Mouse (Mus musculus) midbrain, postnatal 0 days (tissue): ENCODE measurements around the gene Bloc1s6. TPM values are rescaled to one million over a fixed set of nuclear protein-coding genes. Genes with fewer than 3 reads are reported as not detected.

Experiments used
- ATAC-seq: fragments of 200-750 bp; cut with Nextera tagmentation; 2 replicates; pipeline ENCODE4 v1.8.0; 2017; ENCODE audit warnings: moderate number of reproducible peaks, mild to moderate bottlenecking, moderate TSS enrichment, moderate library complexity; ENCODE audit not compliant: low FRiP score
- DNase-seq: peaks from one replicate; pipeline ENCODE4 v3.0.0-alpha.2; 2015; ENCODE audit warnings: low spot score
- H3K27ac ChIP-seq: fragments of 300-500 bp; sonication (generic); 2 replicates; pipeline ENCODE4 v1.5.1; 2014; ENCODE audit warnings: low read depth, mild to moderate bottlenecking, low read length, mixed read lengths
- H3K27me3 ChIP-seq: fragments of 300-500 bp; sonication (generic); 2 replicates; pipeline ENCODE4 v1.6.1; 2014; ENCODE audit warnings: low read length, control low read depth, mixed read lengths; ENCODE audit not compliant: insufficient read depth
- H3K36me3 ChIP-seq: fragments of 300-500 bp; sonication (generic); 2 replicates; pipeline ENCODE4 v1.6.1; 2014; ENCODE audit warnings: low read length, control low read depth, mixed read lengths; ENCODE audit not compliant: insufficient read depth
- H3K4me1 ChIP-seq: fragments of 300-500 bp; sonication (generic); 2 replicates; pipeline ENCODE4 v1.6.1; 2014; ENCODE audit warnings: mild to moderate bottlenecking, control low read depth, antibody characterized with exemption, low read length, mixed read lengths; ENCODE audit not compliant: insufficient read depth
- H3K4me2 ChIP-seq: fragments of 300-500 bp; sonication (generic); 2 replicates; pipeline ENCODE4 v1.6.1; 2014; ENCODE audit warnings: low read depth, mild to moderate bottlenecking, low read length, mixed read lengths; ENCODE audit not compliant: poor library complexity, severe bottlenecking
- H3K4me3 ChIP-seq: fragments of 300-500 bp; sonication (generic); 2 replicates; pipeline ENCODE4 v1.5.1; 2014; ENCODE audit warnings: low read depth, mild to moderate bottlenecking, low read length, moderate library complexity
- H3K9ac ChIP-seq: fragments of 300-500 bp; sonication (generic); replicated peaks from 2 replicates; pipeline ENCODE4 v1.6.1; 2014; ENCODE audit warnings: mild to moderate bottlenecking, low read length, moderate library complexity, mixed read lengths; ENCODE audit not compliant: poor library complexity, severe bottlenecking
- H3K9me3 ChIP-seq: fragments of 300-500 bp; sonication (generic); 2 replicates; pipeline ENCODE4 v1.6.1; 2016; ENCODE audit warnings: low read length, control low read depth
- CTCF ChIP-seq: IDR thresholded peaks from 2 replicates; pipeline ENCODE4 v1.5.1; 2016; ENCODE audit warnings: antibody characterized with exemption, mild to moderate bottlenecking
- WGBS: fragments of 180-500 bp; shearing (Covaris S2); extraction: QIAGEN DNeasy Blood & Tissue Kit; methylation state at CpG from one replicate; pipeline ENCODE4 v1.1.7; 2014; 5-methylcytosine and 5-hydroxymethylcytosine counted together
- polyA plus RNA-seq: library from polyadenylated mRNA; unstranded; fragments of >200 nt; fragmentation: Nextera tagmentation; extraction: Ambion mirVana; gene quantifications from 2 replicates; pipeline ENCODE4 v1.2.1, GENCODE M21; 2015
- total RNA-seq: library from RNA; depleted of rRNA; stranded (reverse); fragments of >200 nt; gene quantifications from 2 replicates; pipeline ENCODE4 v1.2.3, GENCODE M21; 2014

Bloc1s6 gene
- total and polyA plus RNA-seq, 2 experiments from 2014 or later = 76.7 to 115 TPM

GRCm38 (mm10) chr2:122746461-122746860 lies 8.2 kb downstream of the Bloc1s6 start:
- no peak overlapping the region for H3K4me3 ChIP-seq
- no peaks in the 10 kb centered on the region for H3K27me3 ChIP-seq
- H3K4me2 ChIP-seq = no peak overlapping the region
- peaks cover 35% of the 10 kb centered on the region for H3K36me3 ChIP-seq
- no peaks in the 10 kb centered on the region for H3K9me3 ChIP-seq
- TF ChIP-seq CTCF = no peak
- H3K27ac ChIP-seq = no peak overlapping the region
- WGBS = 91% methylated on average over 9 of the region's 9 CpGs
- H3K9ac ChIP-seq = no peak overlapping the region
- no peaks in the 10 kb centered on the region for H3K4me1 ChIP-seq
- no peak for DNase-seq
- ATAC-seq = no peak

DNA sequence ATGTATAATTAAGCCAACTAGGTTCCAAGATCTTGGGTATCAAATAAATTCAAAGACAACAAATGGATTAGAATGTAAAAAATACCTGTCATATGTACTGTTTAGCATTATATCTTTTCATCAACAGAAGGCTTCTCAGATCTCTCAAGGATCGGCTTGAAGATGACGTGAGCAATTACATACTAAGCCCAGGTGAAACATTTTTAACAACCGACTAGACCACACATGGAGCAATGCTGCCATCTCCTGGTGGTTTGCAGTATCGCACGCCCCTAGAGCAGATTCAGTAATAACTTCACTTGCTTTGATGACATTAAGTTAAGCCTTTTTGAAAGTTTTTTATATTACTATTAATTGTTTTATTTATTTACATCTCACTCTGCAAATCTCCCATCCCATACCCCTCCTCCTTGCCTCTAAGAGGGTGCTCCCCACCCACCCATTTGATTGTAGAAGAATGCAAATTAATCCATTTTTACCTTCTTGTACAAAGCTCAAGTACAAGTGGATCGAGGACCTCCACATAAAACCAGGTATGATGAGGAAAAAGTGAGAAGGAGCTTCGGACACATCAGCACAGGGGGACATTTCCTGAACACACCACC lies 15.5 kb downstream of the Bloc1s6 start:
- no peak overlapping the region for H3K27ac ChIP-seq
- peak; percentile 65 for ATAC-seq
- TF ChIP-seq CTCF = peak; percentile 99
- DNase-seq = peak; percentile 83
- H3K27me3 ChIP-seq = no peaks in the 10 kb centered on the region
- peak overlapping the region; percentile 28; the same call in 1 of the 2 replicates for H3K4me2 ChIP-seq
- 13% methylated on average over 7 of the region's 7 CpGs for WGBS
- H3K9ac ChIP-seq = no peak overlapping the region
- no peak overlapping the region for H3K4me3 ChIP-seq
- H3K4me1 ChIP-seq = no peaks in the 10 kb centered on the region
- H3K36me3 ChIP-seq = no peaks in the 10 kb centered on the region
- no peaks in the 10 kb centered on the region for H3K9me3 ChIP-seq

- ATAC-seq (no peak), DNase-seq (no peak)
- Histone ChIP-seq H3K27me3 (peaks cover 6% of the 10 kb centered on the region), H3K4me1 (no peaks in the 10 kb centered on the region), H3K27ac (no peak overlapping the region), H3K9ac (no peak overlapping the region), H3K4me3 (no peak overlapping the region), H3K4me2 (no peak overlapping the region), H3K36me3 (no peaks in the 10 kb centered on the region), H3K9me3 (no peaks in the 10 kb centered on the region)
- 95% methylated on average over 1 of the region's 1 CpGs for WGBS
- no peak for TF ChIP-seq CTCF
Observed at GRCm38 (mm10) chr2:122759791-122760190, 21.5 kb downstream of the Bloc1s6 start.

DNA sequence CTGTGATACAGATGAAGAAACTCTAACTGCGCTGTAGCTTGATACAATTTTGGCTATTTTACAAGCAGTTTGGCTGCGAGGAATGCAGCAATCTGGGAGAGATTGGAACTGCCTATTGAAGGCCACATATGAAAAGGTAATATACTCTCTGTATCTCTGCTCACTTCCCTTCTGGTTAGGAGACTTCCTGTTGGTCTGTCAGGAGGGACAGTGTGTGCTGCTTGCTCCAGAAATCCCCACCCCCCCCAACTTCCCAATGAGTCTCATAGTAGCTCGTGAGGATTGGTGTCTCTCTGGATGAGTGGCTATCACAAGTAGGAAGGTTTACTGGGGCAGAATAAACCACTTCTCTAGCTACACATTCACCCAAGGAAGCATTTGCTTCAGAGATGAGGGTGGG lies 24.7 kb downstream of the Bloc1s6 start:
- no peak for ATAC-seq
- Histone ChIP-seq H3K4me3 (no peak overlapping the region), H3K9me3 (no peaks in the 10 kb centered on the region), H3K4me1 (no peaks in the 10 kb centered on the region), H3K4me2 (no peak overlapping the region), H3K27me3 (peaks cover 9% of the 10 kb centered on the region), H3K9ac (no peak overlapping the region), H3K27ac (no peak overlapping the region), H3K36me3 (no peaks in the 10 kb centered on the region)
- WGBS = 71% methylated on average over 3 of the region's 3 CpGs
- no peak for DNase-seq
- no peak for TF ChIP-seq CTCF

- DNase-seq (no peak), ATAC-seq (no peak)
- Histone ChIP-seq H3K4me2 (no peak overlapping the region), H3K36me3 (no peaks in the 10 kb centered on the region), H3K9ac (no peak overlapping the region), H3K27me3 (peaks cover 9% of the 10 kb centered on the region), H3K9me3 (no peaks in the 10 kb centered on the region), H3K4me3 (no peak overlapping the region; the same call in 1 of the 2 replicates), H3K27ac (no peak overlapping the region), H3K4me1 (no peaks in the 10 kb centered on the region)
- no peak for TF ChIP-seq CTCF
- WGBS = 48% methylated on average over 6 of the region's 6 CpGs
Observed at GRCm38 (mm10) chr2:122764526-122764925, 26.2 kb downstream of the Bloc1s6 start.

GRCm38 (mm10) chr2:122765071-122765793 lies 26.9 kb downstream of the Bloc1s6 start, which contains the start of gene Sqor:
Sqor (plus strand) TSS chr2:122765237.
- no peak for TF ChIP-seq CTCF
- Histone ChIP-seq H3K27me3 (peaks cover 9% of the 10 kb centered on the region), H3K36me3 (no peaks in the 10 kb centered on the region), H3K4me3 (peak within 1 kb of the TSS; percentile 42), H3K4me2 (peak within 1 kb of the TSS; percentile 90), H3K4me1 (no peaks in the 10 kb centered on the region), H3K9me3 (no peaks in the 10 kb centered on the region), H3K27ac (no peak within 1 kb of the TSS), H3K9ac (peak within 1 kb of the TSS; percentile 42; the same call in 1 of the 2 replicates)
- WGBS = under 1% methylated on average over 44 of the region's 46 CpGs
- DNase-seq (peak; percentile 8), ATAC-seq (peak; percentile 44; the same call in 1 of the 2 replicates)
